Mouse (Mus musculus) liver, embryonic 15.5 days (tissue): Measurements from ENCODE around the gene Prss54. TPM values are rescaled to one million over a fixed set of nuclear protein-coding genes. Genes with fewer than 3 reads are reported as not detected.
A peak's percentile ranks its signal among the peaks of the same experiment; 100 is the strongest.

Experiments
- ATAC-seq: fragments of 200-750 bp; cut with Nextera tagmentation; 2 replicates; pipeline ENCODE4 v1.8.0; 2017; ENCODE audit warnings: moderate number of reproducible peaks, mild to moderate bottlenecking, moderate library complexity; ENCODE audit not compliant: insufficient read depth
- H3K27ac ChIP-seq: fragments of 300-500 bp; sonication (generic); replicated peaks from 2 replicates; pipeline ENCODE4 v1.5.1; 2015; ENCODE audit warnings: mild to moderate bottlenecking, inconsistent platforms
- H3K27me3 ChIP-seq: fragments of 300-500 bp; sonication (generic); 2 replicates; pipeline ENCODE4 v1.6.1; 2015; ENCODE audit warnings: mild to moderate bottlenecking, inconsistent platforms
- H3K36me3 ChIP-seq: fragments of 300-500 bp; sonication (generic); replicated peaks from 2 replicates; pipeline ENCODE4 v1.6.1; 2015; ENCODE audit warnings: moderate library complexity, mild to moderate bottlenecking, inconsistent platforms
- H3K4me1 ChIP-seq: fragments of 300-500 bp; sonication (generic); replicated peaks from 2 replicates; pipeline ENCODE4 v1.6.1; 2015; ENCODE audit warnings: inconsistent platforms
- H3K4me2 ChIP-seq: fragments of 300-500 bp; sonication (generic); 2 replicates; pipeline ENCODE4 v1.6.1; 2015; ENCODE audit warnings: moderate library complexity, mild to moderate bottlenecking, inconsistent platforms
- H3K4me3 ChIP-seq: fragments of 300-500 bp; sonication (generic); replicated peaks from 2 replicates; pipeline ENCODE4 v1.5.1; 2015; ENCODE audit warnings: mild to moderate bottlenecking, inconsistent platforms
- H3K9ac ChIP-seq: fragments of 300-500 bp; sonication (generic); 2 replicates; pipeline ENCODE4 v1.6.1; 2015; ENCODE audit warnings: moderate library complexity, mild to moderate bottlenecking, inconsistent platforms
- H3K9me3 ChIP-seq: fragments of 300-500 bp; sonication (generic); replicated peaks from 2 replicates; pipeline ENCODE4 v1.6.1; 2016; ENCODE audit warnings: inconsistent platforms
- WGBS: fragments of 180-500 bp; shearing (Covaris S2); methylation state at CpG from one replicate; pipeline ENCODE4 v1.1.7; 2015; ENCODE audit warnings: mixed read lengths; ENCODE audit not compliant: insufficient replicate concordance; 5-methylcytosine and 5-hydroxymethylcytosine counted together
- polyA plus RNA-seq: library from polyadenylated mRNA; unstranded; fragments of >200 nt; fragmentation: Nextera tagmentation; extraction: Ambion mirVana; gene quantifications from 2 replicates; pipeline ENCODE4 v1.2.1, GENCODE M21; 2015

Prss54 gene
- polyA plus RNA-seq, 1 experiment from 2014 or later, result not detected

DNA sequence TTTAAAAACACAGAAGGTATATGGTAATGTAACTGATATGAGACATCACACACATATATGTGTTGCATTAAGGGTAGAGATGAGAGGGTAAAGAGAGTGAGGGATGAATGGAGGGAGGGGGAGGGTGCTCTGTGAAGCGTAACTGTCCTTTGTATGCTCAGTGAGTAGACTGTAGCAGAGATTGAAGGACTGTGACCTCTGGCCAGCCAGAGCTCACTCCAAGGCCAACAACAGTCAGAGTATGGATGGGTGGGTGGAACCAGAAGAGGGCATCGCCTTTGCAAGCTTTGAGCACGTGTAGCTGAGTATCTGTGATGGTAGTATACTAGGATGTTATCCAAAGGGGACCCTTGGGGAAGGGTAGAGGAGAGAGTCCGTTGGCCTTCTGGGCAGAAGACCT, 24.6 kb downstream of the Prss54 start:
- Histone ChIP-seq H3K4me2 (no peak overlapping the region), H3K4me3 (no peak overlapping the region), H3K27ac (no peak overlapping the region), H3K9ac (no peak overlapping the region), H3K4me1 (no peaks in the 10 kb centered on the region), H3K27me3 (no peaks in the 10 kb centered on the region), H3K9me3 (no peaks in the 10 kb centered on the region), H3K36me3 (no peaks in the 10 kb centered on the region)
- WGBS, result 56% methylated on average over 4 of the region's 4 CpGs
- peak; percentile 61 for ATAC-seq

DNA sequence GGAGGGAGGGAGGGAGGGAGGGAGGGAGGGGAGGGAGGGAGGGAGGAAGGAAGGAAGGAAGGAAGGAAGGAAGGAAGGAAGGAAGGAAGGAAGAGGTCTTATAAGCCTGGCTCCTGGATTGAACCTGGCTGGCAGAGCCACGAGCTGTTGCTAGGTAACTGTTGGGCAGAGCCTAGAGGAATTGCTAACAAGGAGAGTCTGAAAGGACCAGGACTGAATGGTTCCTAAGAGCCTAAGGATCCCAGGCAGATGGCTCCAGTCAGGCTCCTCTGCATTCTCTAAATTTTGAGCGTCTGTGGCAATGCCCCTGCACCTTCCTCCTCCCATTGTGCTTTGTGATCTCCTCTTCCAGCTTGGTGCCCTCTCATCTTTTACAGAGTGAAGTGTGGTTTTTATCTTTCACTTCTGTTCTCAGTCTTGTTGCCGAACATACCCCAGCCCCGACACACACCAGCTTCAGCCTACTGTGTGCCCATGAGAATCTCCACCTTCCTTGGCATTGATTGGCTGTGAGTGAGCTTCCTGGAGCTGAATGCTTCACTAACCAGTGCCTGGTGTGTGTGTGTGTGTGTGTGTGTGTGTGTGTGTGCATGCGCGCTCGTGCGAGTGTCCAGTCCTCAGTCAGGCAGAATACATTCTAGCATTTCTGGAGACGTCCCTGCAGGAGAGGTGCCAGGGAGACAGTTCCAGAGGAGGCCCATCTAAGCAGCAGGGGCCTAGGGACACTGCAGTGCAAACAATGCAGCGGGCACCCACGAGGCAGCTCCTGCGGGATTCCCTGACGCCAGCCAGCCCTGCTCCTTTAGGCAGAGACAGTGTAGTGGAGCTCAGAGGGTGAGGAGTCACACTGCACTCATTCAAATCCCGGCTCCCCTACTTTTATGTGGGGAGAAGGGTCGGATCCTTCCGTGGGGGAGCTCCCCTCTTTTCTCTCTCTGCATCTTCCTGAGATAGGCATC, 26.0 kb downstream of the Prss54 start:
- Histone ChIP-seq H3K9ac (no peak overlapping the region), H3K4me1 (no peaks in the 10 kb centered on the region), H3K4me2 (no peak overlapping the region), H3K9me3 (no peaks in the 10 kb centered on the region), H3K36me3 (no peaks in the 10 kb centered on the region), H3K4me3 (no peak overlapping the region), H3K27me3 (no peaks in the 10 kb centered on the region), H3K27ac (no peak overlapping the region)
- no peak for ATAC-seq
- 59% methylated on average over 16 of the region's 16 CpGs for WGBS

DNA sequence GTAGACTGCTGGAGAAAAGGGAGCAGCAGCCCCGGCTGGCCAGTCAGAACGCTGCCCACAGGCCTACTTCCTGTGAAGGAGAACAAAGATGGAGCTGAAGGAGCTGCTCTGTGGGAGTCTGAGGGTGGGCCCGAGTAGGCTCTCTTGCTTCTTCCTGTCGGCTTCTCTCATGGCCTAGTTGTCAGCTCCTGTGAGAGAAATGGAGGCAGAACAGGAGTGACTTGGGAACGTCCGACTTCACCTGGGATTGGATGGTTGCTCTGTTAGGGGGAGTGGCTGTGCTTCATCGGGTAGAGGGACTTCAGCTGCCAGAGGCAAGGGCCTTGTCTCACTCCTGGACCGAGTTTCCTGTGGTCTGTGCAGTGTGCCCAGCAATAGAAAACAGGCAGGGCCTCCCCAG, 28.2 kb downstream of the Prss54 start:
- 47% methylated on average over 8 of the region's 8 CpGs for WGBS
- no peaks in the 10 kb centered on the region for H3K9me3 ChIP-seq
- no peaks in the 10 kb centered on the region for H3K27me3 ChIP-seq
- H3K9ac ChIP-seq, result no peak overlapping the region
- H3K4me2 ChIP-seq, result no peak overlapping the region
- no peak for ATAC-seq
- no peak overlapping the region for H3K4me3 ChIP-seq
- no peaks in the 10 kb centered on the region for H3K36me3 ChIP-seq
- H3K4me1 ChIP-seq, result no peaks in the 10 kb centered on the region
- no peak overlapping the region for H3K27ac ChIP-seq

DNA sequence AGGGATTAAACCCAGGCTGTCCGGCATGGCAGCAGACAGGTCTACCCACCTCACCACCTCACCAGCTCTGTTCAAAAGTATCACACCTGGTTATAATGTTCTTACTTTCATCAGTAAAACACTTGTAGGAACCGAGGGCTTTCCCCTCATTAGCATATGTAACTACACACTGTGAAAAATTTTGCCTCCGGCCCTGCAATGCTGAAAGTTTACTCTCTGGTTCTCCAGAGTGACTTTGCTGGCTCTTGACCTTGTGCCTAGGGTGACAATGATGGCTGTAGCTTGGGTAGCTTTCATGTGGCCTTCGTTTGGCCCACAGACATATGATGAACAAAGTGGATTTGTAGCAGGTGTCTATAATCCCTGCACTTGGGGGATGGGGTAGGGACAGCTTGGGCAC, 29.2 kb downstream of the Prss54 start:
- Histone ChIP-seq H3K36me3 (no peaks in the 10 kb centered on the region), H3K27me3 (no peaks in the 10 kb centered on the region), H3K27ac (no peak overlapping the region), H3K4me3 (no peak overlapping the region), H3K9ac (no peak overlapping the region), H3K4me1 (no peaks in the 10 kb centered on the region), H3K9me3 (no peaks in the 10 kb centered on the region), H3K4me2 (no peak overlapping the region)
- WGBS, result 67% methylated on average over 4 of the region's 4 CpGs
- ATAC-seq, result no peak

DNA sequence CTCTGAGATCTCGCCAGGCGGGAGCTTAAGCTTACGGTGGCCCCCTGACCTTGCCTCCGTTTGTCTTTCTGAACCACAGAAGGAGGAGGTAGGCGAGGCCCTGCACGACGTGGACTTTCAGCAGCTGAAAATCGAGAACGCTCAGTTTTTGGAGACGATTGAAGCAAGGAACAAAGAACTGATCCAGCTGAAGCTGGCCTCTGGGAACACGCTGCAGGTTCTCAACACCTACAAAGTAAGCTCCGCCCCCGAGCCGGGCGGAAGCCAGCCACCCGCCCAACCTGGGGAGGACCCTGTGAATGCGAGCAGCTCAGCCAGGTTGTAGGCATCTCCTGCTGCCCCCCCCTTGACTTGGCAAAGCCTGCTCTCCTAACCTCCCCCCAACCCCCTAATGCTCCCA, 30.3 kb downstream of the Prss54 start:
- Histone ChIP-seq H3K36me3 (no peaks in the 10 kb centered on the region), H3K27me3 (no peaks in the 10 kb centered on the region), H3K4me1 (no peaks in the 10 kb centered on the region), H3K4me3 (no peak overlapping the region), H3K27ac (no peak overlapping the region), H3K9ac (no peak overlapping the region), H3K4me2 (no peak overlapping the region), H3K9me3 (no peaks in the 10 kb centered on the region)
- 68% methylated on average over 17 of the region's 17 CpGs for WGBS
- no peak for ATAC-seq

DNA sequence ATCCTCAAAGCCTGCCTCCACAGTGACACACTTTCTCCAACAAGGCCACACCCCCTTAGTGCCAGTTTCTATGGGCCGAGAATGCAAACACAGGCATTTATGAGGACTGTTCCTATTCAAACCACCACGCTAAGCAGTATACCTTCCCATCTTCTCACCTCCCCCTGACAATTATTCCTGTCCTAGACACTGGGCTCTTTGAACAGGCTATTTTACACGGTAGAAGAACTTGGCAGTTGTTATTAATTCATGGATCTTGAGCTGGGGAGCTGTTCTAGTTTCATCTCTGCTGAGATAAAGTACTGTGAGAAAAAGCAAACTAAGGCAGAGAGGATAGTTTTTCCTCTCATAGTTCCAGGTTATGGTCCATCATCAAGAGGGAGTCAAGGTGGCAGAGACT, 33.1 kb downstream of the Prss54 start:
- Histone ChIP-seq H3K27ac (no peak overlapping the region), H3K9ac (no peak overlapping the region), H3K4me1 (no peaks in the 10 kb centered on the region), H3K4me2 (no peak overlapping the region), H3K27me3 (no peaks in the 10 kb centered on the region), H3K36me3 (no peaks in the 10 kb centered on the region), H3K9me3 (no peaks in the 10 kb centered on the region), H3K4me3 (no peak overlapping the region)
- WGBS, result 57% methylated on average over 3 of the region's 3 CpGs
- no peak for ATAC-seq

DNA sequence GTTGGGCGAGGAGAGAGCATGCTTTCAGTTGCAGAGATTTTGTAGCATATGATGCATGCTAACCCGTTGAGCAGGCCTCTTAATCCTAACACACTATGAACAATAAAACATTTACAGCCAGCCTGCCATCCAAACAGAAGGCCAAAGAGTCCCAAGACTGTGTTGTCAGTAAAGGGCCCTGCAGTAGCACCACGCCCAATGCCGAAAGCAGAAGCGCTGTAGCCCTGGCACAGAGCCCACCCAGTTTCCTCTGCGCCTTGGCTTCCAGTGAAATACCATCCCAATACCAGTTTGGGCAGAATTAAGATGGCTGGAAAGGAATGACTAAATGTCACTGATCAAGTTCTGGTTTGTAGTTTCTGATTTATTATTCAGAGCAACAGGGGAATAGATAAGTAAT, 33.9 kb downstream of the Prss54 start:
- Histone ChIP-seq H3K4me2 (no peak overlapping the region), H3K4me1 (no peaks in the 10 kb centered on the region), H3K27me3 (no peaks in the 10 kb centered on the region), H3K36me3 (no peaks in the 10 kb centered on the region), H3K9ac (no peak overlapping the region), H3K4me3 (no peak overlapping the region), H3K9me3 (no peaks in the 10 kb centered on the region), H3K27ac (no peak overlapping the region)
- ATAC-seq, result no peak
- 66% methylated on average over 6 of the region's 6 CpGs for WGBS

DNA sequence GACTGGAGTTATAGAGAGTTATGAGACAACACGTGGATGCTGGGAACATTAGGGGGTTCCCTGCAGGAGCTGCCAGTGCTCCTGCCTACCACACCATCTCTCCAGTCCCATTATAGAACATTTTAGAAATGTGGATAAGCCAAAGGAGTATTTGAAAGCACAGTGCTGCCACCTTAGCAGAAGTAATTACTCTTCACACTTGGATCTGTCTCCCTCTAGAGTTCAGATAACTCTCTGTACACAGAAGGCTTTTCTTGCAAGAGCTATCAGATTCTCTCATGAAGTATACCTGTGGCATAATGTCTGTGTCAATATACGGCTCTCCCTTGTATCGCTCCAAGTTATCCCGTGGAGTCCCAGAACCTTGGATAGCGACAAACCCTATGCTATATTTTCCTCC, 36.7 kb downstream of the Prss54 start:
- H3K4me3 ChIP-seq, result no peak overlapping the region
- H3K4me2 ChIP-seq, result no peak overlapping the region
- H3K4me1 ChIP-seq, result no peaks in the 10 kb centered on the region
- no peak overlapping the region for H3K9ac ChIP-seq
- no peak overlapping the region for H3K27ac ChIP-seq
- no peak for ATAC-seq
- no peaks in the 10 kb centered on the region for H3K27me3 ChIP-seq
- 66% methylated on average over 5 of the region's 5 CpGs for WGBS
- no peaks in the 10 kb centered on the region for H3K36me3 ChIP-seq
- no peaks in the 10 kb centered on the region for H3K9me3 ChIP-seq

DNA sequence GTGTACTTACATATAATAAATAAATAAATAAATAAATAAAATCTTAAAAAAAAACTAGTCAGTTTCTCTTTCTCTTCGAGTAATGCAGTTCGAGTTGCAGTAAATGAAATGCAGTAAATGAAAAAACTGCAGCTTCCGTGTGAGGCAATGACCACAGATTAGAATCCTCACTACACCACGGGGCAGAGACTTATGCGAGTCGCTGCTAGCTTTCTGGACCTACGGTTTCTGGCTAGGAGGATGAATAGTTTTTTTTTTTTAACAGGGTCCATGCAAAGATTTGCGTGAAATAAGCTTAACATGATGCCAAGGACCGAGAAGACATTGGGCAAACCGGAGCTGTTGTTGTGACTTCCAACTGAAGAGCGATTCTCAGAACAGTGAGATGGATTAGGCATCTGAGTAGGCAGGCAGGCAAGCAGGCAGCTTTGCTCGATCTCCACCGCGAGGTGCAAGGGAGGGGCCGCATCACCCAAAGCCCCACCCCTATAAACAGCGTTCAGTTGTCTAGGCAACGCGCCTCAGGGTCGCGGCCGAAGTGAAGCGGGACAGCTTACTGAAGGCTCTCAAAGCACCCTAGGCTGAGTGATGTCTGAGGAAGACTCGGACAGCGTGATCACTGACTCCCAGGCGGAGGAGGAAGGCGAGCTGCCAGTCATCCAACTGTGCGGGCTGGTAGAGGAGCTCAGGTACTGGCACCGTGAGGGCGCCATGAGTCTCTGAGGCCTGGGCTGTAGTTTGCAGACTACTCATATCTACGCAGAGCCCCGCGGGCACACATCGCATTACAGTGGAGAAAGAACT, 42.4 kb downstream of the Prss54 start, which contains the start of gene Ccdc113:
Gene Ccdc113 (plus strand): TSS at position 502 of the 804 bp plus-strand sequence.
- no peaks in the 10 kb centered on the region for H3K36me3 ChIP-seq
- H3K27me3 ChIP-seq, result no peaks in the 10 kb centered on the region; the same call in 1 of the 2 replicates
- no peak within 1 kb of the TSS for H3K9ac ChIP-seq
- no peaks in the 10 kb centered on the region for H3K9me3 ChIP-seq
- H3K27ac ChIP-seq, result no peak within 1 kb of the TSS
- 8% methylated on average over 33 of the region's 33 CpGs for WGBS
- H3K4me2 ChIP-seq, result peak within 1 kb of the TSS; percentile 62
- ATAC-seq, result 0 out of 2 replicates have a peak, but pooled peaks have one; percentile 28
- H3K4me3 ChIP-seq, result peak within 1 kb of the TSS; percentile 40
- peaks cover 6% of the 10 kb centered on the region for H3K4me1 ChIP-seq

DNA sequence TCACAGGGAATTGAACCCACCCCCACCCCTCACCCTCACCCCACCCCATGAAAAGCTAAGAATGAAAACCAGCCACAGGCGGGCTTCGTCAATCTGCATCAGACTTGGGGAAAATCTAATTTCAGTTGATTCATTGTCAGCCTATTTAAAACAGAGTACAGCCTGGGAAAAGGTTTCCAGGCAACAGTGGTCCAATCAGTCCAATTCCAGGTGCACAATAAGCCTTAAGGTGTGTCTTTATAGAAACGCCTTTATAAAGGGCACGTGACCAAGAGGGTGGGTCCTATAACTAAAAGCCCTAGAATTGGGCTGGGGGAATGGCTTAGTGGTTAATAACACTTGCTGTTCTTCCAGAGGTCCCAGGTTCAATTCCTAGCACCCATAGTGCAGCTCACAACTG, 43.9 kb downstream of the Prss54 start:
- H3K27me3 ChIP-seq, result no peaks in the 10 kb centered on the region; the same call in 1 of the 2 replicates
- H3K9me3 ChIP-seq, result no peaks in the 10 kb centered on the region
- H3K36me3 ChIP-seq, result no peaks in the 10 kb centered on the region
- peaks cover 6% of the 10 kb centered on the region for H3K4me1 ChIP-seq
- no peak overlapping the region for H3K4me3 ChIP-seq
- WGBS, result 63% methylated on average over 4 of the region's 4 CpGs
- no peak overlapping the region for H3K4me2 ChIP-seq
- H3K27ac ChIP-seq, result no peak overlapping the region
- H3K9ac ChIP-seq, result no peak overlapping the region
- no peak for ATAC-seq

DNA sequence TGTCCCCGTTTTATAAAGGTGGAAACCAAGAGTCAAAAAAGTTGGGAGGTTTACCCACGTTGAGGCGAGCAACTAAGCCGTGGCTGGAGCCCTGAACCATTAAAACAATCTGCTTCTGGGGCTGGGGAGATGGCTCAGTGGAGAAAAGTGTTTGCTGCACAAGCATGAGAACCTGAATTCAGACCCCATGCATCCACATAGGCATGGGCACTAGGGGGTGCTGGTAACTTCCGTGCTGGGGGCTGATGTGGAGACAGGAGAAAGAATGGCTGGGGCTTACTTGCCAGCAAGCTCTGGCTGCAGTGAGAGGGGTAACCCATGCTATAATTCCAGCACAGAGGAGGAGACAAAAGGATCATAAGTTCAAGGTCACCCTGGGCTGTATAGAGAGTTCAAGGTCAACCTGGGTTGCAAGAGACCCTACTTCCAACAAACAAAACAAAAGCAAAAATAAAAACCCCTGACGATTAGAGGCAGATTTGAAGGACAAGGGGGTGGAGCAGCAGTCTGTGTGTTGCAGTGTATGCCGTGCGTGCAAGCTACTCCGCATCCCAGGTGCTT, 47.3 kb downstream of the Prss54 start:
- Histone ChIP-seq H3K27me3 (no peaks in the 10 kb centered on the region; the same call in 1 of the 2 replicates), H3K9me3 (no peaks in the 10 kb centered on the region), H3K9ac (no peak overlapping the region), H3K4me2 (no peak overlapping the region), H3K27ac (no peak overlapping the region), H3K36me3 (no peaks in the 10 kb centered on the region), H3K4me3 (no peak overlapping the region), H3K4me1 (peaks cover 3% of the 10 kb centered on the region)
- 50% methylated on average over 9 of the region's 9 CpGs for WGBS
- no peak for ATAC-seq
